Comparison of ENCODE assay signal across 31 mouse cellular contexts in the genomic region with DNA sequence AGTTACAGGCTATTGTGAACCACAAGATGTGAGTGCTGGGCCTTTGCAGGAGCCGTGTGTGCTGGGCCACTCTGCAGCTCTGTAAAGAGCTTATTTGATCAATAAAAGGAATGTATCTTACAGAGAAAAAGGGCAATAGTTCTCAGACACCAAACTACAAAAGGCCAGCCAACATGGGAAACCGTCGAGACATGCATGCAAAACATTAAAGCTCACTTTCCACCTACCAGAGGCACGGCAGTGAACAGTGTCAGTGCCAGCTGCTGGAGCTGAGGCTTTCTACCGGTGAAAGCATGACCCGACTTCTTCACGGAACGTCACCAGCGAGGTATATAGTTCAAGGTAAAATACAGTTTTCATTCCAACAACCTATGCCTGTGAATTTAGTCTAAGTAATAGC.
DNase-seq lines count a peak whose midpoint lies in the region; ATAC-seq lines count a peak whose summit lies in the region.
"Had no signal": no experiment of that assay in that cellular context is flagged by ENCODE, and none has a peak within 500 bp of the region (broad histone marks: within the 10 kb centered on the region; RNA-seq: fewer than 3 reads in every experiment).

No protein-coding gene starts in this region.

- peaks cover 8% of the 10 kb centered on the region for H3K4me1 ChIP-seq in heart, embryonic 10.5 days
- peaks cover 9% of the 10 kb centered on the region for H3K4me1 ChIP-seq in brown adipose tissue, adult 24 weeks (ENCODE audit: control insufficient read depth, insufficient read depth, insufficient read length, low read length)
- H3K4me1 ChIP-seq in midbrain, embryonic 14.5 days (ENCODE audit: control insufficient read depth, insufficient read depth, low read length), result no peaks in the 10 kb centered on the region
- H3K4me1 ChIP-seq: forebrain, embryonic 13.5 days had no signal

- H3K4me2 ChIP-seq in midbrain, embryonic 14.5 days (ENCODE audit: low read length), result no peak overlapping the region
- H3K4me2 ChIP-seq: embryonic facial prominence, embryonic 13.5 days; forebrain, embryonic 13.5 days; heart, embryonic 13.5 days; hindbrain, embryonic 14.5 days had no signal

- H3K9ac ChIP-seq in midbrain, embryonic 14.5 days (replicated peaks; ENCODE audit: low read length), result no peak overlapping the region
- H3K9ac ChIP-seq: embryonic facial prominence, embryonic 13.5 days; forebrain, embryonic 13.5 days; forebrain, postnatal 0 days; heart, embryonic 13.5 days; hindbrain, embryonic 14.5 days had no signal

- H3K27me3 ChIP-seq in heart, embryonic 10.5 days (ENCODE audit: insufficient read depth, poor library complexity, severe bottlenecking), result no peaks in the 10 kb centered on the region
- no peaks in the 10 kb centered on the region for H3K27me3 ChIP-seq in midbrain, embryonic 14.5 days (ENCODE audit: control insufficient read depth, insufficient read depth, low read length)
- H3K27me3 ChIP-seq: CH12.LX; embryonic facial prominence, embryonic 13.5 days; forebrain, embryonic 13.5 days; heart, embryonic 13.5 days had no signal

- H3K4me3 ChIP-seq in heart, embryonic 10.5 days, result no peak overlapping the region
- H3K4me3 ChIP-seq in brown adipose tissue, adult 24 weeks (ENCODE audit: insufficient read depth, low read depth, low read length), result 0 out of 2 replicates have a peak overlapping the region, but pooled peaks have one; percentile 8
- no peak overlapping the region for H3K4me3 ChIP-seq in midbrain, embryonic 14.5 days (replicated peaks; ENCODE audit: low read depth, low read length)
- H3K4me3 ChIP-seq: embryonic facial prominence, embryonic 10.5 days; embryonic facial prominence, embryonic 13.5 days; erythroblast, embryonic 14.5 days; forebrain, embryonic 13.5 days; gastrocnemius, adult 2 months; heart, embryonic 13.5 days had no signal

- ATAC-seq in midbrain, embryonic 14.5 days (ENCODE audit: low FRiP score, low TSS enrichment), result no peak
- ATAC-seq: forebrain, embryonic 13.5 days; forebrain, postnatal 0 days; hindbrain, postnatal 0 days; intestine, postnatal 0 days had no signal

- peak; percentile 64 for DNase-seq in heart, adult 11 months
- no peak for DNase-seq in heart, embryonic 10.5 days (ENCODE audit: low spot score)
- peak; percentile 60 for DNase-seq in CD4-positive, CD25-positive, alpha-beta regulatory T cell, adult 2 months (ENCODE audit: low read depth, low spot score)
- DNase-seq in ovary, postnatal 14 days (ENCODE audit: low spot score), result no peak
- no peak for DNase-seq in midbrain, embryonic 14.5 days
- DNase-seq in left cerebral cortex, postnatal 36 days (ENCODE audit: low spot score in 2 of 2), result no peak
- DNase-seq: adrenal gland, adult 8-10 months; adrenal gland, postnatal 36 days; B cell, adult 2 months; cerebellum, adult 11 months; cerebellum, adult 2 months; cerebellum, adult 9-11 months; cerebellum, postnatal 36 days; embryo, embryonic 11 days; forebrain, postnatal 0 days; gastrocnemius, adult 2 months; gastrocnemius, postnatal 14 days; heart, adult 18-20 months; heart, postnatal 14 days; heart, postnatal 4 days had no signal

- H3K9me3 ChIP-seq in heart, embryonic 10.5 days, result no peaks in the 10 kb centered on the region
- H3K9me3 ChIP-seq in midbrain, embryonic 14.5 days (ENCODE audit: control insufficient read depth, low read length), result no peaks in the 10 kb centered on the region
- H3K9me3 ChIP-seq: embryonic facial prominence, embryonic 10.5 days; embryonic facial prominence, embryonic 13.5 days; forebrain, embryonic 13.5 days; G1E; heart, embryonic 13.5 days had no signal

- intact Hi-C loops in left cerebral cortex, postnatal 36 days (cut with DNase I), result no loop called here

- 90% methylated on average over 9 of the region's 9 CpGs for WGBS in heart, embryonic 10.5 days
- 87% methylated on average over 9 of the region's 9 CpGs for WGBS in midbrain, embryonic 14.5 days

- no peak overlapping the region for H3K27ac ChIP-seq in heart, embryonic 10.5 days
- no peak overlapping the region for H3K27ac ChIP-seq in brown adipose tissue, adult 24 weeks (replicated peaks; ENCODE audit: low read depth, low read length)
- H3K27ac ChIP-seq in midbrain, embryonic 14.5 days (replicated peaks; ENCODE audit: low read depth, low read length), result no peak overlapping the region
- H3K27ac ChIP-seq: embryonic facial prominence, embryonic 10.5 days; embryonic facial prominence, embryonic 13.5 days; forebrain, embryonic 13.5 days; gastrocnemius, adult 2 months; heart, embryonic 13.5 days; hindbrain, embryonic 14.5 days; hindbrain, postnatal 0 days had no signal

- no peaks in the 10 kb centered on the region for H3K36me3 ChIP-seq in heart, embryonic 10.5 days
- H3K36me3 ChIP-seq in midbrain, embryonic 14.5 days (ENCODE audit: control insufficient read depth, insufficient read depth, low read length), result no peaks in the 10 kb centered on the region
- H3K36me3 ChIP-seq: embryonic facial prominence, embryonic 10.5 days; embryonic facial prominence, embryonic 13.5 days; heart, embryonic 13.5 days had no signal

Comparison
In these comparisons a context has a peak if more than half of its experiments do, and no peak if none do; other contexts are left out.
1. DNase-seq: peak in heart, adult 11 months (single experiment) and CD4-positive, CD25-positive, alpha-beta regulatory T cell, adult 2 months (single experiment); none in heart, embryonic 10.5 days (single experiment), ovary, postnatal 14 days (single experiment), midbrain, embryonic 14.5 days (single experiment) and left cerebral cortex, postnatal 36 days (0 of 2).